Mouse (Mus musculus) bone marrow macrophage, adult 2 months (primary cell): ENCODE data around the gene Edn2. TPM values are rescaled to one million over a fixed set of nuclear protein-coding genes. Genes with fewer than 3 reads are reported as not detected.

Experiments
- H3K27ac ChIP-seq: 2 replicates; pipeline ENCODE4 v1.5.1; 2012; ENCODE audit warnings: low read depth, low read length; ENCODE audit not compliant: insufficient read depth
- H3K4me1 ChIP-seq: 2 replicates; pipeline ENCODE4 v1.6.1; 2012; ENCODE audit warnings: low read length; ENCODE audit not compliant: control insufficient read depth, insufficient read depth
- H3K4me3 ChIP-seq: 2 replicates; pipeline ENCODE4 v1.5.1; 2012; ENCODE audit warnings: mild to moderate bottlenecking, low read length, moderate library complexity; ENCODE audit not compliant: insufficient read depth
- CTCF ChIP-seq: IDR thresholded peaks from 2 replicates; pipeline ENCODE4 v1.5.1; 2012; ENCODE audit warnings: low read depth, mild to moderate bottlenecking, low read length, moderate library complexity
- POLR2A ChIP-seq: IDR thresholded peaks from 2 replicates; pipeline ENCODE4 v1.6.1; 2012; ENCODE audit warnings: mild to moderate bottlenecking, low read depth, low read length, borderline replicate concordance
- polyA plus RNA-seq: library from polyadenylated mRNA; stranded (reverse); fragments of >200 nt; gene quantifications from 2 replicates; pipeline ENCODE4 v1.2.4, GENCODE M21; 2012; ENCODE audit not compliant: missing spikeins, insufficient read depth, insufficient read length

Edn2 gene
- polyA plus RNA-seq, 1 experiment, result not detected

- TF ChIP-seq CTCF, result no peak
- TF ChIP-seq POLR2A, result no peak
- Histone ChIP-seq H3K4me1 (no peaks in the 10 kb centered on the region), H3K27ac (no peak overlapping the region), H3K4me3 (no peak overlapping the region)
These were observed 9.1 kb upstream of the Edn2 start for GRCm38 (mm10) chr4:120151906-120152305.

GRCm38 (mm10) chr4:120152648-120153047 is 8.4 kb upstream of the Edn2 start:
- no peak overlapping the region for H3K4me3 ChIP-seq
- no peaks in the 10 kb centered on the region for H3K4me1 ChIP-seq
- TF ChIP-seq CTCF (0 out of 2 replicates have a peak, but pooled peaks have one; percentile 9), POLR2A (no peak)
- H3K27ac ChIP-seq, result no peak overlapping the region

GRCm38 (mm10) chr4:120153736-120154135 is 7.3 kb upstream of the Edn2 start:
- no peaks in the 10 kb centered on the region for H3K4me1 ChIP-seq
- no peak overlapping the region for H3K4me3 ChIP-seq
- H3K27ac ChIP-seq, result no peak overlapping the region
- no peak for TF ChIP-seq CTCF
- no peak for TF ChIP-seq POLR2A

DNA sequence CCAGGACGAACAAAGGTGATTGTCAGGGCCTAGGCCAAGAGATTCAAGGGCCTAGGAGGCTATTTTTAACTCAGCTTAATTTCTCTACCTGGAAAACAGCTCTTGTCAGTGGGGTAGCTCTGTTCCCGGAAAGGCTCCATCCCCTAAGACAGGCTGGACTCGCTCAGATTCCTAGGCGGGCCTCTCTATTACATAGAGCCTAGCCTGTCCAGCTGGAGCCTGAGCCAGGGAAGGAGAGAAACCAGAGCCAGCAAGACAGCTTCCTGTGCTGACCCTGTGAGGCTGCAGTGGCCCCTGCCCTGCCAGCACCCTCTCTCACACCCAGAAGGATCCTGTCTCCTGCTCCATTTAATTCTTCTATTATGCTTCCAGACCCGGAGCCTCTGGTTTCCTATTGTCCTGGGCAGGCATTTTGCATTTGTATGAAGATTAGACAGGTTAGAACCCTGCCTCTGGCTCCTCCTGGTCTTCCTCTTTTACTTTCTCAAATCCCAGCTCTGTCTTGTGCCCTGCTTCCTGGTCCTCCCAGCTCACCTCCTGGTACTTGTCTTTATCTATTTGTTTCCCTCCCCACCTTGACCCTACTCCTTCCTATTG is 2.2 kb upstream of the Edn2 start:
- 0 out of 2 replicates have a peak, but pooled peaks cover 2% of the 10 kb centered on the region for H3K4me1 ChIP-seq
- H3K4me3 ChIP-seq, result no peak overlapping the region
- no peak overlapping the region for H3K27ac ChIP-seq
- TF ChIP-seq CTCF, result no peak
- no peak for TF ChIP-seq POLR2A

DNA sequence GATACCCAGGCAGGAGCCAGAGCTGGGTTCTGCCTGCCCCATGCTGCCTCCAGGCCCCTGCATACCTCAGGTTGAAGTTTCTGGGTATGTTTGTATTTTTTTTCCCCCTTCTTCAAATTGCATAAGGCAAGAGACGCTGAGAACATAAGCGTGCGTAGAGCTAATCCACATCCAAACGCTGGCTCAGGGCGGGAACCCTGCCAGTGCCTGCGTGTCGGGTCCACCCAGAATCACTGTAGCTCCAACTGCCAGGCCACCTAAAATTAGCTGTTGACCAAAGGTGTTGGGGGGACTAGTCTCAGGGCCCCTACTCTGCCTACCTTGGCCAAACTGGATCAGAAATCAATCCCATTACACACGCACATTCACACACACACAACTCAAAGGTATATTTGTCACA is 1.6 kb downstream of the Edn2 start:
- 0 out of 2 replicates have a peak, but pooled peaks cover 2% of the 10 kb centered on the region for H3K4me1 ChIP-seq
- TF ChIP-seq CTCF (no peak), POLR2A (no peak)
- H3K4me3 ChIP-seq, result no peak overlapping the region

GRCm38 (mm10) chr4:120163242-120163641 is 2.2 kb downstream of the Edn2 start:
- TF ChIP-seq CTCF, result no peak
- no peak for TF ChIP-seq POLR2A
- no peak overlapping the region for H3K4me3 ChIP-seq
- H3K4me1 ChIP-seq, result 0 out of 2 replicates have a peak, but pooled peaks cover 2% of the 10 kb centered on the region
- no peak overlapping the region for H3K27ac ChIP-seq

More for the DNA sequence above, 1.6 kb downstream of the Edn2 start:
- H3K27ac ChIP-seq, result no peak overlapping the region

GRCm38 (mm10) chr4:120164316-120164715 is 3.3 kb downstream of the Edn2 start:
- H3K27ac ChIP-seq, result no peak overlapping the region
- H3K4me1 ChIP-seq, result 0 out of 2 replicates have a peak, but pooled peaks cover 2% of the 10 kb centered on the region
- no peak overlapping the region for H3K4me3 ChIP-seq
- TF ChIP-seq POLR2A, result no peak
- TF ChIP-seq CTCF, result no peak

- H3K27ac ChIP-seq, result no peak overlapping the region
- TF ChIP-seq POLR2A (no peak), CTCF (no peak)
- no peak overlapping the region for H3K4me3 ChIP-seq
- H3K4me1 ChIP-seq, result no peaks in the 10 kb centered on the region
These were observed 6.8 kb downstream of the Edn2 start for GRCm38 (mm10) chr4:120167778-120168177.

- Histone ChIP-seq H3K4me1 (no peaks in the 10 kb centered on the region), H3K4me3 (no peak overlapping the region), H3K27ac (no peak overlapping the region)
- TF ChIP-seq POLR2A, result no peak
- TF ChIP-seq CTCF, result no peak
These were observed 7.3 kb downstream of the Edn2 start for GRCm38 (mm10) chr4:120168346-120168745.

DNA sequence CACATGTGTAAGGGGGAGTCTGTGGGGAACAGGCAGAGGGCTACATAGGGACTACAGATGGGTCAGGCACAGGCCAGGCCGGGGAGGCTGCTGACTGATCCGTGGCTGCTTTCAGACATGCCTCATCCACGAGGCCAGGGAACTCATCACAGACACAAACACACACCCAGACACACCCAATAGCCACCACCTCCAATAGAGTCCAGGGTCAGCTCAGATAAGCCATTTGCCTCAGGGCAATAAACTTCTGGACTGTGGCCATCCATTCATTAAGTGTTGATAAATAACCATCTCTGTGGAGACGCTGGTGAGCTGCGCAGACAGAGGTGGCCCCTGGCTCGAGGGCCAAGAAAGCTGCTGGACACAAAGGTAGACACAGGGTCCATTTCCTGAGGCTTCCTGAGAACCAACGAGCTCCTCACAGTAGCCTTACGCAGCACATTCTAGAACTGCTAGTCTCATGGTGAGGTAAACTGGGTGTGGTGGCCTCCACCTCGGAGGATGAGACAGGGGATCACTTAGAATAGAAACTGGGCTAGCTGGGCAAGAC is 9.5 kb downstream of the Edn2 start:
- Histone ChIP-seq H3K27ac (no peak overlapping the region), H3K4me3 (no peak overlapping the region), H3K4me1 (no peaks in the 10 kb centered on the region)
- no peak for TF ChIP-seq CTCF
- TF ChIP-seq POLR2A, result no peak
